Mouse (Mus musculus): ENCODE measurements around the gene Ccdc184.

Gene Ccdc184

GRCm38 (mm10) chr15:98155272-98155671 is 11.7 kb upstream of the Ccdc184 start:
- in situ Hi-C loops (cut with MseI, MboI): no loop called here

GRCm38 (mm10) chr15:98155944-98156343 is 11.0 kb upstream of the Ccdc184 start:
- in situ Hi-C loops (cut with MseI, MboI): no loop called here

GRCm38 (mm10) chr15:98157253-98157652 is 9.7 kb upstream of the Ccdc184 start:
- in situ Hi-C loops (cut with MseI, MboI): no loop called here

- in situ Hi-C loops (cut with MseI, MboI): no loop called here
Measured at GRCm38 (mm10) chr15:98161026-98161805, 5.7 kb upstream of the Ccdc184 start.

DNA sequence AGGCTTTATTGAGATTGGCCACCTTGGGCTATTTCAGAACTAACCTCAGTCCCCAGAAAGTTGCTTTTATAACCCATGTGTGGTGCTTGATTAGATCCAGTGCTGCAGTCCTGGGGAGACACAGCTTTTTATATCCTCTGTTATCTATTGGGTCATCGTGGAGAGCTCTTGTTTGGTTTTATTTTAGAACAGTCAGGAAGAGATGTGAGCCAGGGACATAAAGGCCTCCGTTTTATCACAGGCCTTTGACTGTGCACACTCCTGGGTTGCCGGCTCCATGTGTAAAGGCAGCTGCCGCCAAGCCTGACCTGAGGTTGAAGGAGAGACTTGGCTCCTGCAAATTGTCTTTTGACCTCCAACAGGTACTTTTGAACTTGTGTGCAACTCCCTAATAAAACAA is 4.4 kb upstream of the Ccdc184 start:
- in situ Hi-C loops (cut with MseI, MboI): no loop called here

GRCm38 (mm10) chr15:98165525-98165924 is 1.4 kb upstream of the Ccdc184 start, which contains the start of gene Asb8:
Gene Asb8, minus strand, starts transcription at chr15:98165625.
- in situ Hi-C loops (cut with MseI, MboI): no loop called here

- in situ Hi-C loops (cut with MseI, MboI): no loop called here
Measured at GRCm38 (mm10) chr15:98167645-98168621, 975 bp downstream of the Ccdc184 start.

- in situ Hi-C loops (cut with MseI, MboI): no loop called here
Measured at GRCm38 (mm10) chr15:98168622-98169004, 1.7 kb downstream of the Ccdc184 start.

GRCm38 (mm10) chr15:98170365-98170764 is 3.4 kb downstream of the Ccdc184 start:
- in situ Hi-C loops (cut with MseI, MboI): loop anchor here in 1 of 2 experiments (5.0 kb wide), 1 partner anchor 83 kb away; no protein-coding TSS in a partner anchor

GRCm38 (mm10) chr15:98170917-98171316 is 4.0 kb downstream of the Ccdc184 start:
- in situ Hi-C loops (cut with MseI, MboI): loop anchor here in 1 of 2 experiments (5.0 kb wide), 1 partner anchor 84 kb away; no protein-coding TSS in a partner anchor

DNA sequence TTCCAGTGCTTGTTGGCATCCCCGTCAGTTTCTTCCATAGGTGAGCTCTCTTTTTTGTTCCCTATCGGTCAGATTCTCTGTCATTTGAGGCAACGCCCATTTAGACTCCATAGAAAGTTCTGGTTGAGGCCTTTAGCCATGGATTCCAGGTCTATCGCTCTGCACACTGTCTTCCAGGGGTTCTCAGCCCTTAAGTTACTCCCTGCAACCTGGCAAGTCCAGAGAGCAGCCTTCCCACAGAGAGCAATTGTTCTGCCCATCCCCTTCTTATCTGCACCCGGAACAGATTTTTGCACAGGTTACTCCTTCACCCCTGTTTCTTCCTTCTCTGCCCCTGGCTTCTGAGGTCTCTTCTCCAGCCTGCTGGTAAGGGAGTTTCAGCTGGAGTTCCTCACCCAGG is 5.2 kb downstream of the Ccdc184 start:
- in situ Hi-C loops (cut with MseI, MboI): loop anchor here in 1 of 2 experiments (5.0 kb wide), 1 partner anchor 85 kb away; no protein-coding TSS in a partner anchor

DNA sequence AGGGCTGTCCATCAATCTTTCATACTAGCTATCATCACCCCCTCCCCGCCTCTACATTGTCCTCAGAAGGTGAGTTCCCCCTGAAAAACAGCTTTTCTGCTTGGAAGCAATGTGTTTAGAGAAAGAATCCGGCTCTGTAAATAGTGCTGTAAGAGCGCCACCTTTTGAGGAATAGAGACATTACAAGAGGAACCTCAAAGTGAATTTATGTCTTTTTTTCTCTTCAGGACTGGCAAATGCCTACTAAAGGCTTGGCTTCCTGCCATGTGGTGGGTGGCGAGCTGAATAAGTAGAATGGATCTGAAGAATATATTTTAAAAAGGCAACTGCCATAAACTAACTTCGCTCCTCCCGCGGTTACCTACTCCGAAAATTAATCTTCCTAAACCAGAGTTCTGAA is 6.9 kb downstream of the Ccdc184 start:
- in situ Hi-C loops (cut with MseI, MboI): loop anchor here in 1 of 2 experiments (5.0 kb wide), 1 partner anchor 87 kb away; no protein-coding TSS in a partner anchor

DNA sequence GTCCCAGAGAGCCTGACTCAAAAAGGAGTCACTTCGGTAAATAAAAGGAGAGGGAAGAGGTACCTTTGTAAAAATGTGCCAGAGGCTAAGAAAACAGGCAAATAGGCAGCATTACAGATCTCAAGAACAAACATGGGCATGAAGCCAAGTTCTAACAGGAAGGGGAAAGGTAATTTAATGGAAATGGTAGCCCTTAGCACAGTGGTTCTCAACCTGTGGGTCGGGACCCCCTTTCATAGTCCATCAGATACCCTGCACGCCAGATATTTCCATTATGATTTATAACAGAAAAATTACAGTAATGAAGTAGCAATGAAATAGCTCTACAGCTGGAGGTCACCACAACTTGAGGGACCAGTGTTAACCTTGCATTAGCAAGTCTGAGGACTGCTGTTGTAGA is 10.4 kb downstream of the Ccdc184 start:
- in situ Hi-C loops (cut with MseI, MboI): no loop called here

- in situ Hi-C loops (cut with MseI, MboI): loop anchor here (5.0 to 10.0 kb wide), 2 partner anchors 212 to 214 kb away; no protein-coding TSS in a partner anchor
Measured at GRCm38 (mm10) chr15:98180567-98181131, 13.7 kb downstream of the Ccdc184 start.

DNA sequence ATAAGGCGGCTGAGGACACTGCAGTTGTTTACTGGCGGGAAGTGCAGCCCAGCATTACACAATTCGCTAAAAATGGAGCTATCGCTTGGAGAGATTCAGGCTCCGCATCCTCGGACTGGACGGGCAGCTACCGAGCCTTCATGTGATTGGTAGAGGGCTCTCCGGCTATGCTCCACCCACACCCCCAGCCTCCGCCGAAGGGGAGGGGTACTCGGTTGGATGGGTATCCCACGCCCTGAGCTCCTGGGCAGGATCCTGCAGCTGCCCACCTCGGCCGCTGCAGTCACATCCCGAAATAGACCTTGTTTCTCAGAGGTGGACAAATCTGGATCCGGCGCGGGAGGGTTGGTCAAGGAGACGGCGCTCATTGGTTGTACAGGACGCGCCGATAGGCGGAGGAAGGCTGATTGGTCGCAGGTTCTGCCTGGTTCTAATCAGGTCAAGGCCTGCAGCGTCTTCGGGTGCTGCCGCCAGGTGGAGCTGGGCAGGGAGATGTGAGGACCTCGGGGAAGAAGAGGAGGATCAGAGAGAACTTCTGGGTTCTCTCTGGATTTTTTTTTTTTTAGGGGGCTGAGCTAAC is 14.3 kb downstream of the Ccdc184 start:
- in situ Hi-C loops (cut with MseI, MboI): loop anchor here (5.0 to 10.0 kb wide), 2 partner anchors 211 to 214 kb away; no protein-coding TSS in a partner anchor

DNA sequence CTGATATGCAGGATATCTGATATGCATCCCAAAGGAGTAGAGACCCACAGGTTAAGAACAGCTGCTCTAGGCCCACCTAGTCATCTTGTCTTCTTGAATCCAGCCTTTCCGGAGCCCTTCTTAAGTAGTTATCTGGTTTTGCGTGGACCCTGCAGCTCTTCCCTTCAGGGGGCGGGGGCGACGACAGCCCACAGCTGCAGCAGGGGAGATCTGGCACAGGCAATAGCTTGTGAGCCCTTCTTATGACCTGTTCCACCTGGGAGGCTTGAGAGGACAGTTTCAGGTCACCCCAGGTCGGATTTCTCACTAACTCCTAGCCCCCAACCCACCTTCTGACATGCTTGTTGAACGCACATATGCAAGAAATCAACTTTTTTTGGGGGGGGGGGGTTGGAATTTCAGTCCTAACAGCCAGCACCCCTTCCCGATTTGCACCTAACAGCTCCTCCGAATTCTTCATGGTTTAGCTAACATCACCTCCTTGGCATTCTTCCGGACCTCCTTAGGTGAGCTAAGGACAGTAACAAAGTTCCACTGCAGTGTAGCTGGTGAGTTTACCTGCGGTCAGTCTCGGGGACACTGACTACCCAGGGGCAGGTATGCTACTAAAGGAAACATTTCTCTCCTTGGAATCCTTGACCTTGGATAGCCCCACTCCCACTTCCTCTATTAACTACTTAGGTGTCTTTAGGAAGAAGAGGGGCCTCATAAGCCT is 15.1 kb downstream of the Ccdc184 start:
- in situ Hi-C loops (cut with MseI, MboI): loop anchor here (5.0 to 10.0 kb wide), 2 partner anchors 210 to 213 kb away; no protein-coding TSS in a partner anchor

DNA sequence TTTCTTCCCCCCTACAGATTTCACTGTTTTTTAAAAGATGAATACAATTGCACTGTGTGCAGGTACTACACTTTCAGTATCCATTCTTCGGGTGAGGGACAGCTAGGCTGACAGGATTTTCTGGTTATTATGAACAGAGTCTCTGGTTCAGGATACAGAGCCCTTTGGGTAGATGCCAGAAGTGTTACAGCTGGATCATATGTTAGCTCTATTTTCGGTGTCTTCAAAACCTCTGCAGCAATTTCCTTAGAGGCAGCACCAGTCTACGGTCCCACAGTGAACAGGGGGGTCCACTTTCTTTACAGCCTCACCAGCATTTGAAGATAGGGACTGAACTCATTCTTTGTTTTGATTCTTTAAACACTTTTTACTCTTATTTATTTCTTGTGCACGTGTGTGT is 17.5 kb downstream of the Ccdc184 start:
- in situ Hi-C loops (cut with MseI, MboI): loop anchor here (5.0 to 10.0 kb wide), 2 partner anchors 208 to 210 kb away; no protein-coding TSS in a partner anchor

GRCm38 (mm10) chr15:98195442-98195841 is 28.5 kb downstream of the Ccdc184 start, which contains the start of gene Olfr288:
Gene Olfr288, minus strand, starts transcription at chr15:98195542.
- in situ Hi-C loops (cut with MseI, MboI): no loop called here

- in situ Hi-C loops (cut with MseI, MboI): no loop called here
Measured at GRCm38 (mm10) chr15:98209676-98210075, 42.7 kb downstream of the Ccdc184 start.

DNA sequence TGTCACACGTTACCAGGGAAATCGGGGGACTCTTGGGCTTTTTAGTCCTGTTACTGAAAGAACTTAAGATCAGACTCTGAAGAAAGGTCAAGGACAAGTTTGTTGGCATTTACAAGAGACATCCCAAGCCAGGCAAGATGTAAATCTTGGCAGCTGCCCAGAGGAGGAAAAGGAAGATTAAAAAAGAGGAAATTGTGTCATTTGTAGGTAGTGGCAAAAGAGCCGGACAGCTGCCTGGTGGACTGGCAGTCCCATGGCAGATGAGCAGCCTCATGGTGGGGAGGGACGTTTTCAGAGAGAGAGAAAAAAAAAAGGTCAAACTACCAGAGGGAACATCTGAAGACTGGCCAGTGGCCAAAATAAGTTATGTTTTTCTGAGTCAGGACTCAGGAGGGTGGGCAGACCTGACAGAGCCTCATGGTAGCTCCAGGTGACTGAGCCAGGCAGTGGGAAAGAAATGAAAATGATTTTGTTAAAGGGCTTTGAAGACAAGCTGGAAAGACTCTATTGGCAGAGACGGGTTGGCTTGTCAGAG is 46.4 kb downstream of the Ccdc184 start:
- in situ Hi-C loops (cut with MseI, MboI): no loop called here
